Mouse (Mus musculus): ENCODE results near the gene Patl2. TPM values are rescaled to one million over a fixed set of nuclear protein-coding genes. Genes with fewer than 3 reads are reported as not detected.

The Patl2 gene
- polyA plus RNA-seq (2014; fragmentation: Illumina TruSeq; extraction: RNeasy Lipid Tissue Mini Kit (QIAGEN cat#74804); ENCODE audit: low read depth, low replicate concordance), result not detected

GRCm38 (mm10) chr2:122186106-122186505, at the start of gene Patl2, which contains the start of gene Terb2:
Patl2 (minus strand) TSS chr2:122186189.
Terb2 (plus strand) TSS chr2:122186272.

GRCm38 (mm10) chr2:122234611-122235288, 48.8 kb upstream of the Patl2 start, which contains the start of gene Sord:
Sord (plus strand) TSS chr2:122234749.

GRCm38 (mm10) chr2:122160680-122161079, 25.3 kb downstream of the Patl2 start, which contains the start of gene Trim69:
Trim69 (plus strand) TSS chr2:122160700.

GRCm38 (mm10) chr2:122147508-122148241, 38.3 kb downstream of the Patl2 start, which contains the start of gene B2m:
B2m (plus strand) TSS chr2:122147686.

GRCm38 (mm10) chr2:122117961-122118958, 67.7 kb downstream of the Patl2 start, which contains the start of gene Spg11:
Spg11 (minus strand) TSS chr2:122118386.

Other genes starting within 250 kb of the Patl2 start
- gene Ctdspl2, start 230.2 kb downstream of the Patl2 start, polyA plus RNA-seq (2014; fragmentation: Illumina TruSeq; extraction: RNeasy Lipid Tissue Mini Kit (QIAGEN cat#74804); ENCODE audit: low read depth, low replicate concordance), result 12.6 TPM
- gene Mageb3, start 230.1 kb downstream of the Patl2 start, polyA plus RNA-seq (2014; fragmentation: Illumina TruSeq; extraction: RNeasy Lipid Tissue Mini Kit (QIAGEN cat#74804); ENCODE audit: low read depth, low replicate concordance), result not detected
- gene Eif3j1, start 157.6 kb downstream of the Patl2 start, polyA plus RNA-seq (2014; fragmentation: Illumina TruSeq; extraction: RNeasy Lipid Tissue Mini Kit (QIAGEN cat#74804); ENCODE audit: low read depth, low replicate concordance), result 53.3 TPM
- 2.9 TPM for gene Spg11, start 67.8 kb downstream of the Patl2 start, polyA plus RNA-seq (2014; fragmentation: Illumina TruSeq; extraction: RNeasy Lipid Tissue Mini Kit (QIAGEN cat#74804); ENCODE audit: low read depth, low replicate concordance)
- 9,040 TPM for gene B2m, start 38.5 kb downstream of the Patl2 start, polyA plus RNA-seq (2014; fragmentation: Illumina TruSeq; extraction: RNeasy Lipid Tissue Mini Kit (QIAGEN cat#74804); ENCODE audit: low read depth, low replicate concordance)
- not detected for gene Trim69, start 25.5 kb downstream of the Patl2 start, polyA plus RNA-seq (2014; fragmentation: Illumina TruSeq; extraction: RNeasy Lipid Tissue Mini Kit (QIAGEN cat#74804); ENCODE audit: low read depth, low replicate concordance)
- not detected for gene Terb2, start 83 bp upstream of the Patl2 start, polyA plus RNA-seq (2014; fragmentation: Illumina TruSeq; extraction: RNeasy Lipid Tissue Mini Kit (QIAGEN cat#74804); ENCODE audit: low read depth, low replicate concordance)
- 1,099 TPM for gene Sord, start 48.6 kb upstream of the Patl2 start, polyA plus RNA-seq (2014; fragmentation: Illumina TruSeq; extraction: RNeasy Lipid Tissue Mini Kit (QIAGEN cat#74804); ENCODE audit: low read depth, low replicate concordance)
- gene Duox2, start 112.3 kb upstream of the Patl2 start, polyA plus RNA-seq (2014; fragmentation: Illumina TruSeq; extraction: RNeasy Lipid Tissue Mini Kit (QIAGEN cat#74804); ENCODE audit: low read depth, low replicate concordance), result not detected
- gene Duoxa2, start 112.7 kb upstream of the Patl2 start, polyA plus RNA-seq (2014; fragmentation: Illumina TruSeq; extraction: RNeasy Lipid Tissue Mini Kit (QIAGEN cat#74804); ENCODE audit: low read depth, low replicate concordance), result not detected
- gene Duoxa1, start 127.5 kb upstream of the Patl2 start, polyA plus RNA-seq (2014; fragmentation: Illumina TruSeq; extraction: RNeasy Lipid Tissue Mini Kit (QIAGEN cat#74804); ENCODE audit: low read depth, low replicate concordance), result not detected
- not detected for gene Duox1, start 129.5 kb upstream of the Patl2 start, polyA plus RNA-seq (2014; fragmentation: Illumina TruSeq; extraction: RNeasy Lipid Tissue Mini Kit (QIAGEN cat#74804); ENCODE audit: low read depth, low replicate concordance)
- gene Shf, start 183.0 kb upstream of the Patl2 start, polyA plus RNA-seq (2014; fragmentation: Illumina TruSeq; extraction: RNeasy Lipid Tissue Mini Kit (QIAGEN cat#74804); ENCODE audit: low read depth, low replicate concordance), result not detected
- gene Slc28a2, start 240.3 kb upstream of the Patl2 start, polyA plus RNA-seq (2014; fragmentation: Illumina TruSeq; extraction: RNeasy Lipid Tissue Mini Kit (QIAGEN cat#74804); ENCODE audit: low read depth, low replicate concordance), result 1.2 TPM